Mouse (Mus musculus): ENCODE data around the gene Gdap2. TPM values are rescaled to one million over a fixed set of nuclear protein-coding genes. Genes with fewer than 3 reads are reported as not detected.

Gene Gdap2
- polyA plus RNA-seq, 1 experiment from 2014 or later, result 17.3 TPM

GRCm38 (mm10) chr3:100161665-100162314, 391 bp upstream of the Gdap2 start:
- Histone ChIP-seq H3K9ac (ENCODE audit: low read length) (peak overlapping the region; percentile 76), H3K27ac (replicated peaks) (peak overlapping the region; percentile 90; the same call in 1 of the 2 replicates), H3K4me1 (replicated peaks; ENCODE audit: control insufficient read depth, insufficient read depth) (no peaks in the 10 kb centered on the region), H3K4me3 (ENCODE audit: low read depth, low read length) (peak overlapping the region; percentile 89), H3K4me2 (replicated peaks; ENCODE audit: low read depth) (peak overlapping the region; percentile 92), H3K9me3 (ENCODE audit: control insufficient read depth, low read length) (no peaks in the 10 kb centered on the region), H3K27me3 (ENCODE audit: control insufficient read depth, insufficient read depth, low read length) (no peaks in the 10 kb centered on the region), H3K36me3 (ENCODE audit: control insufficient read depth, insufficient read depth, low read length) (peaks cover 11% of the 10 kb centered on the region)
- TF ChIP-seq CTCF (IDR thresholded peaks at IDR 0.05; ENCODE audit: low read depth) (no peak), EP300 (optimal IDR thresholded peaks at IDR 0.05) (no peak)
- no peak for ATAC-seq (ENCODE audit: low FRiP score, low TSS enrichment)
- WGBS, result 1% methylated on average over 35 of the region's 35 CpGs
- no peak for DNase-seq (ENCODE audit: low spot score)

DNA sequence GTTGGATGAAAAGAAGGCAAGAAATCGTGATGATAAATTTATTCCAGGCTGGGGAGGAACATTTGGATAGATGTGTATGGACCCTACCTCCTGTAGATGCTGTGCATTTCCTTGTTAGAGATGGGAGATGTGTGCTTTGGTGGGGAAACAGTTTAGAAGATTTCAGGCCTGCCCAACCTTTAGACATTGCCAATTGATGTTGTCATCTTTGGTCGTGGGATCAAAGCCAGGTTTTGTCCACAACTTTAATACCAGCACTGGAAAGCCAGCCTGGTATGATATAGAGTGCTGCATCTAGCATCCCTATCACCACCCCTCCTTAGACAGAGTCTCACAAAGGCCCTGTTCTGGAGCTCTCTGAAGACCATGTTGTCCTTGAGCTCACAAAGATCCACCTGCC, 1.4 kb downstream of the Gdap2 start:
- no peak overlapping the region for H3K27ac ChIP-seq (replicated peaks)
- no peak overlapping the region for H3K9ac ChIP-seq (ENCODE audit: low read length)
- H3K27me3 ChIP-seq (ENCODE audit: control insufficient read depth, insufficient read depth, low read length), result no peaks in the 10 kb centered on the region
- H3K36me3 ChIP-seq (ENCODE audit: control insufficient read depth, insufficient read depth, low read length), result 0 out of 2 replicates have a peak, but pooled peaks cover 7% of the 10 kb centered on the region
- ATAC-seq (ENCODE audit: low FRiP score, low TSS enrichment) (no peak), DNase-seq (ENCODE audit: low spot score) (no peak)
- H3K4me2 ChIP-seq (replicated peaks; ENCODE audit: low read depth), result no peak overlapping the region
- no peaks in the 10 kb centered on the region for H3K9me3 ChIP-seq (ENCODE audit: control insufficient read depth, low read length)
- no peak overlapping the region for H3K4me3 ChIP-seq (ENCODE audit: low read depth, low read length)
- no peak for TF ChIP-seq EP300 (optimal IDR thresholded peaks at IDR 0.05)
- no peak for TF ChIP-seq CTCF (IDR thresholded peaks at IDR 0.05; ENCODE audit: low read depth)
- H3K4me1 ChIP-seq (replicated peaks; ENCODE audit: control insufficient read depth, insufficient read depth), result no peaks in the 10 kb centered on the region
- WGBS, result 82% methylated on average over 2 of the region's 2 CpGs

- no peaks in the 10 kb centered on the region for H3K4me1 ChIP-seq (replicated peaks; ENCODE audit: control insufficient read depth, insufficient read depth)
- H3K4me2 ChIP-seq (replicated peaks; ENCODE audit: low read depth), result no peak overlapping the region
- no peaks in the 10 kb centered on the region for H3K9me3 ChIP-seq (ENCODE audit: control insufficient read depth, low read length)
- TF ChIP-seq EP300 (optimal IDR thresholded peaks at IDR 0.05) (no peak), CTCF (IDR thresholded peaks at IDR 0.05; ENCODE audit: low read depth) (no peak)
- H3K9ac ChIP-seq (ENCODE audit: low read length), result no peak overlapping the region
- no peak overlapping the region for H3K4me3 ChIP-seq (ENCODE audit: low read depth, low read length)
- H3K27me3 ChIP-seq (ENCODE audit: control insufficient read depth, insufficient read depth, low read length), result no peaks in the 10 kb centered on the region
- ATAC-seq (ENCODE audit: low FRiP score, low TSS enrichment) (no peak), DNase-seq (ENCODE audit: low spot score) (no peak)
- H3K36me3 ChIP-seq (ENCODE audit: control insufficient read depth, insufficient read depth, low read length), result peaks cover 5% of the 10 kb centered on the region; the same call in 1 of the 2 replicates
- H3K27ac ChIP-seq (replicated peaks), result no peak overlapping the region
Measured at GRCm38 (mm10) chr3:100164991-100165390, 2.8 kb downstream of the Gdap2 start.

DNA sequence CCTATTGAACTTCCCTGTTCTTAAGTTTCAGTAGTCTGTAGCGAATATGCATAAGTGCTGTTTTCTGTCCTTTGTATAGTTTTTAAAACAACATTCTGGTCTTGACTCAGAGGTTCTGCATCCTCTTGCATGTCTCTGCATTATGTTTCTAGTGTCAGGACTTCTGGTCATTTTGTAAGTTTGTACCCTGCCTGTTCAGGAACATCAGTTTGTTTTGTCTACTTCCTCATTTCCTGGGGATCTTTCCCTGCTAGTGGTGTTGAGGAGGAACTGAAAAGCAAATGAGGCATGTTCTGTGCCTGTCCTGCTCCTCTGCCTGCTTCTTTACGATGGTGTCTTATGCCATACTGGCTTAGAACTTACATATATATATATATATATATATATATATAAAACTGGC, 13.8 kb downstream of the Gdap2 start:
- H3K4me2 ChIP-seq (replicated peaks; ENCODE audit: low read depth), result no peak overlapping the region
- no peaks in the 10 kb centered on the region for H3K4me1 ChIP-seq (replicated peaks; ENCODE audit: control insufficient read depth, insufficient read depth)
- H3K36me3 ChIP-seq (ENCODE audit: control insufficient read depth, insufficient read depth, low read length), result peaks cover 10% of the 10 kb centered on the region
- no peak overlapping the region for H3K4me3 ChIP-seq (ENCODE audit: low read depth, low read length)
- no peaks in the 10 kb centered on the region for H3K9me3 ChIP-seq (ENCODE audit: control insufficient read depth, low read length)
- no peaks in the 10 kb centered on the region for H3K27me3 ChIP-seq (ENCODE audit: control insufficient read depth, insufficient read depth, low read length)
- no peak overlapping the region for H3K27ac ChIP-seq (replicated peaks)
- ATAC-seq (ENCODE audit: low FRiP score, low TSS enrichment) (no peak), DNase-seq (ENCODE audit: low spot score) (no peak)
- H3K9ac ChIP-seq (ENCODE audit: low read length), result no peak overlapping the region
- no peak for TF ChIP-seq EP300 (optimal IDR thresholded peaks at IDR 0.05)
- TF ChIP-seq CTCF (IDR thresholded peaks at IDR 0.05; ENCODE audit: low read depth), result no peak
- 87% methylated on average over 2 of the region's 2 CpGs for WGBS

GRCm38 (mm10) chr3:100180471-100180870, 18.3 kb downstream of the Gdap2 start:
- no peaks in the 10 kb centered on the region for H3K27me3 ChIP-seq (ENCODE audit: control insufficient read depth, insufficient read depth, low read length)
- peaks cover 6% of the 10 kb centered on the region for H3K36me3 ChIP-seq (ENCODE audit: control insufficient read depth, insufficient read depth, low read length)
- ATAC-seq (ENCODE audit: low FRiP score, low TSS enrichment) (no peak), DNase-seq (ENCODE audit: low spot score) (no peak)
- 52% methylated on average over 3 of the region's 3 CpGs for WGBS
- H3K4me2 ChIP-seq (replicated peaks; ENCODE audit: low read depth), result no peak overlapping the region
- TF ChIP-seq EP300 (optimal IDR thresholded peaks at IDR 0.05), result no peak
- TF ChIP-seq CTCF (IDR thresholded peaks at IDR 0.05; ENCODE audit: low read depth), result no peak
- no peaks in the 10 kb centered on the region for H3K9me3 ChIP-seq (ENCODE audit: control insufficient read depth, low read length)
- H3K4me1 ChIP-seq (replicated peaks; ENCODE audit: control insufficient read depth, insufficient read depth), result no peaks in the 10 kb centered on the region
- no peak overlapping the region for H3K4me3 ChIP-seq (ENCODE audit: low read depth, low read length)
- no peak overlapping the region for H3K9ac ChIP-seq (ENCODE audit: low read length)
- no peak overlapping the region for H3K27ac ChIP-seq (replicated peaks)

DNA sequence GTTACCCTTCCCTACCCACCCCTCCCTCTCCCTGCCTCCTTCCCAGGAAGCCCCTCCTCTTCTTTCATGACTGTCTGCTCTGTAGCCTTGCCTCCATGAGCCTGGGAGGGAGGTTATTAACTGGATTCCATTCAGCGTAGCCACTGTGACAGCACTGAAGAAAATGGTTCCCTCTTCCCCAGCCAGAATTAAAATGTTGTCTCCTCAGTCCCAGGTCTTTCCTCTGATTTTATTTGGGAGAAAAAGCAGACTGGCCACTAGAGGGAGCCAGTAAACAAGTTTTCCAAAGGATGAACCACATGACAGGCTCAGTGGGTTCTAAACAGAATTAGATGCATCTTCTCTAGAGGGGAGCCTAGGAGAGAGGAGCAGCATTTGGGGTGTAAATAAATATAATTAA, 27.3 kb downstream of the Gdap2 start:
- no peaks in the 10 kb centered on the region for H3K4me1 ChIP-seq (replicated peaks; ENCODE audit: control insufficient read depth, insufficient read depth)
- H3K4me2 ChIP-seq (replicated peaks; ENCODE audit: low read depth), result no peak overlapping the region
- TF ChIP-seq CTCF (IDR thresholded peaks at IDR 0.05; ENCODE audit: low read depth) (peak; percentile 86), EP300 (optimal IDR thresholded peaks at IDR 0.05) (no peak)
- DNase-seq (ENCODE audit: low spot score), result peak; percentile 38
- H3K9me3 ChIP-seq (ENCODE audit: control insufficient read depth, low read length), result no peaks in the 10 kb centered on the region
- H3K27me3 ChIP-seq (ENCODE audit: control insufficient read depth, insufficient read depth, low read length), result no peaks in the 10 kb centered on the region
- WGBS, result 35% methylated on average over 1 of the region's 1 CpGs
- no peak overlapping the region for H3K27ac ChIP-seq (replicated peaks)
- no peak for ATAC-seq (ENCODE audit: low FRiP score, low TSS enrichment)
- no peak overlapping the region for H3K9ac ChIP-seq (ENCODE audit: low read length)
- peaks cover 16% of the 10 kb centered on the region; the same call in 1 of the 2 replicates for H3K36me3 ChIP-seq (ENCODE audit: control insufficient read depth, insufficient read depth, low read length)
- H3K4me3 ChIP-seq (ENCODE audit: low read depth, low read length), result no peak overlapping the region
